Mouse (Mus musculus) megakaryocyte progenitor cell, adult 5-6 weeks (primary cell): Measurements from ENCODE around the gene Pitx2. TPM values are rescaled to one million over a fixed set of nuclear protein-coding genes. Genes with fewer than 3 reads are reported as not detected.

Experiments used
- ATAC-seq: replicated peaks from 2 replicates; pipeline ENCODE4 v1.8.0; 2016; ENCODE audit warnings: mild to moderate bottlenecking, moderate TSS enrichment, inconsistent platforms; ENCODE audit not compliant: poor library complexity
- total RNA-seq, 2 experiments: library from RNA; stranded (forward) in 1 of 2; stranded (reverse) in 1 of 2; fragments of 157-497, 149-512 nt in 1 of 2; fragments of 200-1000 nt in 1 of 2; gene quantifications; 2 replicates each; pipeline versions ENCODE4 v1.2.3 to v1.2.4; 2015 to 2017

The Pitx2 gene
- total RNA-seq, 2 experiments from 2014 or later, result 0.30 TPM; not detected in 1

GRCm38 (mm10) chr3:129254246-129254645 is 54.6 kb downstream of the Pitx2 start:
- no peak for ATAC-seq

DNA sequence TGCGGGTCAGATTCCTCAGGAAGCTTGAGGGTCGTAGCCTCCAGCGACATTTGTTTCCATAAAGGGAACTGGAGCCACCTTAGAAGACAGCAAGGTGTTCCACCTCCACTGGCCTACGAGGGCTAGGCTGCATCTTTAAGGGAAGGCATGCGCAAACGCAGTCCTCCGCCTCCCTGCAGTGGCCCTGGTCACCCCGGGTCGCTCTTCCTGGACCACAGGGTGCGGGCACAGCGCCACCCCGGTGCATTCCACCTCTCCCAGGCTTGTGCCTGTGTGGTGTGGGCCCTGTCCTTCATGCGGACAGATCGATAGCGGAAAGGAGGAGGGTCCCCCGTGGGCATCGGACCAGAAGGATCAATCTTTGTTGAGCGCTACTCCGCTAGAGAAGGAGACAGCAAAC is 56.6 kb downstream of the Pitx2 start:
- ATAC-seq, result no peak

DNA sequence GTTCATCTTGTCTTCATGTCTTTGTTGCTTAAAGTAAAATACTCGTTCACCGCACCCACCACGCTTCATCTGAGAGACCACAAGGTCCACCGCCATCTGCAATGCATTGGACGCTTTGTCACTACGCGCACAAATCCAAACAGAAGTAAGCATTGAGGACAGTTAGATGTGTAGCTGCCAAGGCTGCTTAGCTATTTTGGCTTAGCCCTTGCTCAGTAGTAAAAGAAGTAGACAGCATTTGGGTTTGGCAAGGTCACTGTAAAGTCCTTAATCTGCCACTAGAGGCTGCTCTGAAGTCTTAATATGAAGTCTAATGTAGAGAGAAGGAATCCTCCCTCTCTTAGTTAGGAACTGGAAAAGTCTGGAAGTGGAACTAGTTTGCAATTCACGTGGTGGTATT is 57.1 kb downstream of the Pitx2 start:
- ATAC-seq, result peak; percentile 60; the same call in 1 of the 2 replicates

DNA sequence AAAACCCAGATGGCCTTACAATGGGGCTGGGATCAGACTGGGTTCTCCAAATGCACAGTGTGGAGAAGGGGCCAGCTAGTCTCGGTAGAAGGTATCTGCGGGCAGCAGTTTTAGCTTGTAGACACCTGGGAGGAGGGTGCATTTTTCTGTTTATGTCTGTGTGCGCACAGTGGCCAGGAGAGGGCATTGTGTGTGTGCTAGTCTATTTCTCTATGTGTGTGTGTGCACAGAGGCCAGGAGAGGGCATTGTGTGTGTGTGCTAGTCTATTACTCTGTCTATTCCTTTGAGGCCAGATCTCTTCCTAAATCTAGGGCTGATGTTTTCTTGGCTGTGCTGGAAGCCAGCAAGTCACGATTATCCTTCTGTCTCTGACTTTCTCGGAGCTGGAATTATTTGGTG is 58.8 kb downstream of the Pitx2 start:
- ATAC-seq, result peak; percentile 61

Other genes with a start within 250 kb of the Pitx2 start
- gene Enpep, start 132.8 kb downstream of the Pitx2 start, total RNA-seq (2015), result not detected in 2 replicates
- gene Enpep, start 132.8 kb downstream of the Pitx2 start, total RNA-seq (2017), result not detected in 2 replicates